Mouse (Mus musculus): ENCODE measurements around the gene Ptpre. TPM values are rescaled to one million over a fixed set of nuclear protein-coding genes. Genes with fewer than 3 reads are reported as not detected.
A peak's percentile ranks its signal among the peaks of the same experiment; 100 is the strongest.

Gene Ptpre
- polyA plus RNA-seq, 1 experiment = 6.7 TPM

- peak; percentile 18 for DNase-seq (ENCODE audit: low read depth)
- no peak for TF ChIP-seq POLR2A (IDR thresholded peaks at IDR 0.05; ENCODE audit: borderline replicate concordance, extremely low read depth, insufficient read depth, insufficient read length, poor library complexity, severe bottlenecking)
- no peak for TF ChIP-seq CTCF (IDR thresholded peaks at IDR 0.05; ENCODE audit: borderline replicate concordance, extremely low read depth, insufficient read depth, insufficient read length)
Measured at GRCm38 (mm10) chr7:135723672-135724341, 186.5 kb downstream of the Ptpre start.

- DNase-seq (ENCODE audit: low read depth) = no peak
- TF ChIP-seq POLR2A (IDR thresholded peaks at IDR 0.05; ENCODE audit: borderline replicate concordance, extremely low read depth, insufficient read depth, insufficient read length, poor library complexity, severe bottlenecking) (no peak), CTCF (IDR thresholded peaks at IDR 0.05; ENCODE audit: borderline replicate concordance, extremely low read depth, insufficient read depth, insufficient read length) (no peak)
Measured at GRCm38 (mm10) chr7:135726707-135727106, 189.4 kb downstream of the Ptpre start.

DNA sequence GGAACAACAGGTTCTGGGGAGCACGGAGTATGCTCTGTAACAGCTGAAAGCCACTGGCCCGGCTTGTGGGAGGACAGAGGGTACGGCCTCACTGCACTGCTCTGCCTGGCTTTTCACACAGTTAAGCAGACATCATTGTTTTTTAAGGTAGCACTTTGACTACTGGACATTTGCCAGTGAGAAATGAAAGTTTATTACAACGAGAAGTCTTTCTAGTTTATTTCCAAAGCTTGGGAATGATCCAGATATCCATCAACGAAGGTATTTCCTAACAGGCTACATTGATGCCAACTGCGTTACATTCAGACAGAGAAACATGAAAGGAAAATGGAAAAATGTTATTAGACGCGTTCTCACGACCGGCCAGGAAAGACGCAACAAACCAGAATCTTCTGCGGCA is 190.8 kb downstream of the Ptpre start:
- no peak for TF ChIP-seq POLR2A (IDR thresholded peaks at IDR 0.05; ENCODE audit: borderline replicate concordance, extremely low read depth, insufficient read depth, insufficient read length, poor library complexity, severe bottlenecking)
- no peak for TF ChIP-seq CTCF (IDR thresholded peaks at IDR 0.05; ENCODE audit: borderline replicate concordance, extremely low read depth, insufficient read depth, insufficient read length)
- DNase-seq (ENCODE audit: low read depth) = no peak

DNA sequence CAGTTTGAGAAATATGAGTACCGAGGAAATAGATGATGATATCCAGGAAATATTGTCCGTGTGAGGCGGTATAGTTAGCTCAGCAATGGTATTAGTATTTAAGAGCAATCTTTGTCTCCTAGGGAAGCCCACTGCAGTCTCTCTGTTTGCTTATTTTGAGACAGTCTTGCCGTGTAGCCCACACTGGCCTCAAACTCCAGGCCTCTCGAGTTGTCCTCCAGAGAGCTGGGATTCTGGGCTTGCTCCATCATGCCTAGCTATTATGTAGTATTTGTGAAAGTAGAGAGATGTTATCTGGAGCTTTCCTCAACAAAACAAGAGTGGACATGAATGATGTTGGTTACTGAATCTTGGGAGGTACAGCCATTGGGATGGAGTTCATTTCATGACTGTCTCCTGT is 197.1 kb downstream of the Ptpre start:
- DNase-seq (ENCODE audit: low read depth) = no peak
- TF ChIP-seq CTCF (IDR thresholded peaks at IDR 0.05; ENCODE audit: borderline replicate concordance, extremely low read depth, insufficient read depth, insufficient read length) = no peak
- no peak for TF ChIP-seq POLR2A (IDR thresholded peaks at IDR 0.05; ENCODE audit: borderline replicate concordance, extremely low read depth, insufficient read depth, insufficient read length, poor library complexity, severe bottlenecking)

DNA sequence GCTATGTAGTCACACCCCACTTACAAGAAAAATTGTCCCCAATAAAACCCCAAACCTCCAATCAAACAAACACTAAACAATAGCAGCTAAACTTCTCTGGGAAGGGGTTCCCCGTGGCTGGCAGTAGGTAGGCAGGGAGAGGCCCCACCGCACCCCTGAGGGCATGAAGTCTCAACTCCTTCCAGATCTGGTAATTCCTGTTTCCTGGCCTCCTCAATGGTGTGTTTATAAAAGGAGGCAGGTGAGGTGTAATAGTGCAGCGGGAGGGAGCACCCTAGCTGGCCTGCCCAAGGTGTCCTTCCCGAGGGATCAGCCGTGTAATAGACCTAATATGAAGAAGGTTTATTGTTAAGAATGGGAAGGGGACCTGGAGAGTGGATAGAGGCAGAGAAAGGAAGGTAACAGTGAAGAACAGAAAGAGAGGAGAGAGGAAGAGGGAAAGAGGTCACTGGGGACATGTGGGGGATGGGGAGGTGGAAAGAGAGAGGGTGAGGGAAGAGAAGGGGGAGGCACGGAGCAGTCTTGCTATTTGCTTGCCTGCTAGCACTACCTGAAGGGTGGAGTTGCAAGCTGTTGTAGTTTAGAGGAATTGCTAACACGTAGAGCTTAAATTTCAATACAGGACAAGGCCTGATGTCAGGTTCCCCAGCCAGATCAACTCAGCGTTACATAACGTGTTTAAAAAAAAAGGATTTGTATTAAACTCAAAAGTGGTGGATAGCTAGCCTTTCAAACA is 197.8 kb downstream of the Ptpre start:
- TF ChIP-seq POLR2A (IDR thresholded peaks at IDR 0.05; ENCODE audit: borderline replicate concordance, extremely low read depth, insufficient read depth, insufficient read length, poor library complexity, severe bottlenecking) (no peak), CTCF (IDR thresholded peaks at IDR 0.05; ENCODE audit: borderline replicate concordance, extremely low read depth, insufficient read depth, insufficient read length) (no peak)
- DNase-seq (ENCODE audit: low read depth) = no peak

Other genes starting within 250 kb of the Ptpre start
- gene Foxi2, start 127.2 kb upstream of the Ptpre start, polyA plus RNA-seq (2012; rRNA removed) = not detected in 2 replicates
- gene Clrn3, start 8.8 kb upstream of the Ptpre start, polyA plus RNA-seq (2012; rRNA removed) = not detected in 2 replicates
- 15.0 and 18.4 TPM in 2 replicates for gene Mki67, start 178.9 kb downstream of the Ptpre start, polyA plus RNA-seq (2012; rRNA removed)

Measured in brain, embryonic 14.5 days (tissue).